Mouse (Mus musculus) lung, postnatal 4 days (tissue): ENCODE data around the gene Nmt2.

Source experiments
- DNase-seq, 2 experiments: peaks; one replicate each; pipeline ENCODE4 v3.0.0; 2021

Gene Nmt2

GRCm38 (mm10) chr2:3283602-3284472, at the start of gene Nmt2:
Gene Nmt2 (plus strand): TSS chr2:3284212.
- DNase-seq = peak; percentile 100

DNA sequence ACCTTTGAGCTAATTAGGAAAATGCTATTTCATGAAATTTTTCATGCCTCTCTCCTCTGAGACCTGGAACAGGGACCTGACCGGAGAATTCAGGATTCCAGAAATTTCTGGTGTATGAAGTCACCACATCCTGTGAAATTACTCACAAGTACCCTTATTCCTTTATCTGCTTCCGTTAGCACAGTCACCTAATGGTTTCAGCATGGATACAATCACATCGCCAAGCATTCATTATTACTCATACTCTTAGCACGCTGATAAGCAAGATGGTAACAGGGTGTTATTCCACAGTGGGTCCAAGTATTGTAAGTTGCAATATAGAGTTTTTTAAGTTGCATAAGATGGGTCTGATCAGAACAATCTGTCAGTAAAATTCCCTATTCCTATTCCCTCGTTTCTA, 44.8 kb upstream of the Nmt2 start:
- no peak for DNase-seq

GRCm38 (mm10) chr2:3244251-3244650, 39.8 kb upstream of the Nmt2 start:
- no peak for DNase-seq

DNA sequence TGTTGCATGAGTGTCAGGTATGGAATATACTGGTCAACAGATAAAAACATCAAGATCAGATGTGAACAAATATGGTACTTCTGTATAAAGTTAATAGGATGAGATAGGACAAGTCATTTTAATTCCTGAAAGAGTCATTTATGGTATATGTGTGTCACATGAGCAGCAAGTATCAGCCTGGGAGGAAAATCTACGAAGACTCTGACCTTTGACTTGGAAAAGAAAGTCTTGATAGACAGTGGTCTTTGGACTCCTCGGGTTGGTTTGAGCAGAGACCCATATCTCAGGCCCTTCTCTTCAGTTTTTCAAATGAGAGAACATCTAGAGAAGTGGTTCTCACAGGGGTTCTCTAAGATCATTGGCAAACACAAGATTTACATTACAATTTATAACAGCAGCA, 32.7 kb upstream of the Nmt2 start:
- DNase-seq = no peak

DNA sequence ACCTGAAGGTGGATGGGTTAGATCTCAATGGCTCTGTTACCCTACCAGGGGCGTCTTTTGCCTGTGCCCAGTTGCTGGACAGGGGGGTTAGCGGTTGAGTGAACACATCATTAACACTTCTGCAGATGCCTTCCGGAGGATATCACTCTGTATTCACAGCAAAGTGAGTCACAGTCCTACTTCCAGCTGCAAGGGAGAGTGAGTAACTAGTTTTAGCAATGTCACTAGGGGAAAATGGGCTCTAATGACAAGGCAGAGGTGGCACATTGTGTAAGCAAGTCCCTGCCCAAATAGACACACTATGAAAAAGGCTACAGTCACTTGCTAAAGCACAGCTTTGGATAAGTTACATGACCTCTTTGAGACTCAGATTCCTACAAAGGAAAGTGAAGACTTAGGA, 17.5 kb upstream of the Nmt2 start:
- no peak for DNase-seq

DNA sequence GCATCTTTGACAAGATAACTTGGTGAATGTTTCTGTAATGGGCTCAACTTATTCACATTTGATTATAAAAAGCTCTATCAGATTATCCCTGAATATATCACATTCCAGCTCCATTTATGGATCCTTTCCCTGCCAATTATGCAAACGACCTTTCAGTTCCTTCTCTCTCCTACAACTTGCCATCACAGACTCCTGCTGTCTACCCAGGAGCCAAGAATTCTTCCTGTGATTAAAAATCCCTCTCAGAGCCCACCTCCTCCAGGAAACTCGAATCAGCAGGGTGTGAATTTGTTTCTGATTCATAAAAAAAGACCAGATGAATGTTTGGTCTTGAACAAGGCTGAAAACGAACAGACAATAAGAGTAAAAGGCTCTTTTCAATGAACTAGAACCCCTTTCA, 16.1 kb upstream of the Nmt2 start:
- DNase-seq = no peak

GRCm38 (mm10) chr2:3273349-3273748, 10.7 kb upstream of the Nmt2 start:
- DNase-seq = no peak

DNA sequence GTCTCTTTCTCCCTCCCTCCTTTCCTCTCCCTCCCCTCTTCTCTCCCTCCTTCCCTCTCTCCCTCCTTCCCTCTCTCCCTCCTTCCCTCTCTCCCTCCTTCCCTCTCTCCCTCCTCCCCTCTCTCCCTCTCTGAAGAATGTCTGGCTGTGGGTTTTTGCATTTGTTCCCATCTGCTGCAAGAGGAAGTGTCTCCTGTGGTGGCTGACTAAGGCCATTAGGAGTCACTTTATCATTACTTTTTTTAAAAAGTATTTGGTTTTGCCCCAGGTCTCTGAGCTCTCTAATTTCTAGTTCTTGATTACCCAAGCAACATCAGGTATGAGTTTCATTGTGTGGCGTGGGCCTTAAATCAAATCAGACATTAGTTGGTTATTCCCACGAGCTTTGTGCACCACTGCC, 7.9 kb upstream of the Nmt2 start:
- no peak for DNase-seq

DNA sequence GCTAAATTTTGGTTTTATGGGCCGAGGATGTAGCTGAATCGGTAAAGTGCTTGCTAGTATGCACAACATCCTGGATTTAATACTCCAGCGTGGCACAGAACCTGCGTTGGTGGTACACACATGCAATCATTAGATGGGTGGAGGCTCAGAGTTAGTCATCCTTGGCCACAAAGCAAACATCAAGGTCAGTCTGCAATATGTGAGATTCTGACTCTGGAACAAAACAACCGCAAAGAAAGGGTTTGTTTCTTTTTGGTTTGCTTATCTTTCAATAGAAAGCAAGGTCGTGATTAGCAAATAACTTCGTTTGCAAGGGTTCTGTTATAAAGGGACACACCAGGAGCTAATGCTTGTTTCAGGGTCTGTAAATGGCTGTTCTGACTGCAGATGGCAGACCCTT, 6.5 kb upstream of the Nmt2 start:
- DNase-seq = no peak

DNA sequence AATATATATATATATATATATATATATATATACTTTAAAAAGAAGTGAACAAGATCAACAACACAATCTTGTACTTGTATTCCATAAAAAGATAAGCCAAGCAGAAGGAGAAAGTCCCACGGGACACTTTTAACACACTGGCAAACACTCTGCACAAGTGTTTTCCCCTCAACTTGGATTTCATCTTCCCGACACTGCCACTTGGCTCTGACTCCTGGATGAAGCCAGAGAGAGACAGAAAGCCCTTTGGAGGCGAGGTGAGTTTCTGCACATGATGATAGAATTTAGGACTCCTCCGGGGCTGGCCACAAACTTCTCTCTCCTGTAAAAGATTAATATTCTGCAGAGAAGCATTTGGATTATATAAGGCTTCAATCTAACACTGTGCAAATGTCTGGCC, 2.7 kb upstream of the Nmt2 start:
- no peak for DNase-seq

DNA sequence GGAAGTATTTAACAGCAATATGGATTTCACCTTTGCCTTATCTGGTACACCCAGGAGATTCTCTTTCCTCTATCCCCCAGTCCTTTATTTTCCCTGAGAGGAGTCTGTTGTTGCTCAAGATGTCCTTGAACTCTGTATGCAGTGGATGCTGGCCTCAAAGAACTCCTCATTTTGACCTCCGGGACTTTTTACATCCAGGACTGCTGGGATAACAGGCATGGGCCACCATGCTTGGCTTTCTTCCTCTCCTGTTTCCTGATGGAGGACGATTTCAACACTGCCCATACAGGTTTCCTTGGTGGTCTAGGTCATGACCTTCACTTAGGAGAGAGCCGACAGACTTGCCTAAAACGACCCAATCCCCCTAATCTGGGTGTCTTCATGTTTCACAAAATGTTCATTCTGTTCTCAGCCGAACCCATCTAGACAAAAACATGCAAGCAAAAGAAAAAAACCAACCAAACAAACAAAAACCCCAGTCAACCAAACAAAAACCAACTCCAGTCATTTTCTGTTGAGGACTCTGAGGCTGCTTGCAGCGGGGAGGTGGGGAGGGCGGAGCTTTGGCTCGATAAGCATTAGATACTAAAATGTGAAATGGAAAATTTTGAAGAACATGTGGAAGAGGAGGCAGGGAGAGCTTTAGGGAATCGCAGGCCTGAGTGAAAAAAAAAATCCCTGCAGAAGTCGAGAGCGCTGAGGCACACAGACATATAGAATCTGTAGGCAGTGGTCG, 978 bp upstream of the Nmt2 start:
- no peak for DNase-seq

DNA sequence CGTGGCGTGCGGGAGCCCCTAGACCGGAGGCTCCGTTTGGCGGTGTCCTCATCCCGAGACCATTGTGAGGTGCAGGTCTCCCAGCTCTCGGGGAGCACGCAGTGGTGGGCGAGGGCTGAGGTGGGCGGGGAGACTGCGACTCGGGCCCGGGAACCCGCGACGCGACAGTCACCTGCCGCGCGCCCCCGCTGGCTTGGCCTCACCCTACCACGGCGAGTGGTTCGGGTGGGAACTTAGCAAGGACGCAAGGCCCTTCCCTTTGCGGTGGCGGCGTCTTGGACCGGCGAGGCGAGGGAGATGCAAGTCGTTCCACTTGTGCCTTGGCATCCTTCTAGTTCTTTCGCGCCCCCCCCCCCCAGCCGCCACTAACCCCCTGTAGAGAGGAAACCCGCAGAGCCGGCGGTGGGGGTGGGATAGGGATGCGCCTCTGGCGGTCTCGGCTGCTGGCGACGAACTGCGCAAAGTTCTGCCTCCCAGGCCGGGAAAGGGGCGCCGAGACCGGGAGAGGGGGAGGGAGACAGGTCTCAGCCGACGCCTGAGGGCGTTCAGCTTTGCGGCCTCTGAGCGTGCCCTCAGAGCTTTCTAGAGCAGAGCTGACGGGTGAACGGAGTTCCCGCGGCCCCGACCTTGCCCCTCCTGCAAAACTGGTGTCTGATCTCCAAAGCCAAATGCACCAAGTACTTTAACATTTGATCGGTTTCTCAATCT, 615 bp downstream of the Nmt2 start:
- DNase-seq = peak; percentile 64

DNA sequence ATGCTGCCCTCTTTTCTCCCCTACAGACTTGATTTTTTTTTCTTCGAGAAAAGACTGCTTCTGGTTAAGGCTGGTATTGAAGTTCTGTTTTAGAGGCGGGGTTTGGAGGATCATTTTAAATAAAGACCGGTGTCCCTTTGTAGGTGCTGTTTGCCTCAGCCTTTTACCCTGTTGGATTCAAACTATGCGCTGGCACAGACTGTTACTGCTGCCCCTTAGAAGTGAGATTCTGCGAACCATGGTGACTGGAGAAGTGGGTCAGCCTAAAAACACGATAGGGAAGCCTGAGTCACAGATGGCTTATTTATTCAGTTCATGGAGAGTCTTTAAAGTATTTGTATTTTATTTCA, 1.1 kb downstream of the Nmt2 start:
- DNase-seq = no peak

DNA sequence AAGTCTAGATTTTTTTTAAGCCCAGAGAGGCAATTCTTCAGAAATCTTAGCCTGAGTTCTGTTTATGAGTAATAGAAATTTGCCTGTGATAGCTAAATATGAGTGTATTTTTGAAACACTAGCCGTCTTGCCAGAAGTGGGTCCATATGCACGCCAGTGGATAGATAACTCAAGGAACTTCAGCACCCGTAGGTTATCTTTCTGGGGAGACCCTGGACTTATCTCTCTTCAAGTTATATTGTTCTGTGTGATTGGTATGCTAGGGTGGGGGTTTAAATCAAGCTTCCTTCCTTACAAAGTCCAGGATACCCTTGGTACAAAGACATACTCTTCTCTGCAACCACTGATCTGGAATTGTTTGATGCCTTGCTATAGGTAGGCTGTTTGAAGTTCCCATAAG, 1.7 kb downstream of the Nmt2 start:
- DNase-seq = no peak

GRCm38 (mm10) chr2:3286243-3286642, 2.2 kb downstream of the Nmt2 start:
- DNase-seq = no peak

GRCm38 (mm10) chr2:3289581-3289980, 5.6 kb downstream of the Nmt2 start:
- DNase-seq = no peak

DNA sequence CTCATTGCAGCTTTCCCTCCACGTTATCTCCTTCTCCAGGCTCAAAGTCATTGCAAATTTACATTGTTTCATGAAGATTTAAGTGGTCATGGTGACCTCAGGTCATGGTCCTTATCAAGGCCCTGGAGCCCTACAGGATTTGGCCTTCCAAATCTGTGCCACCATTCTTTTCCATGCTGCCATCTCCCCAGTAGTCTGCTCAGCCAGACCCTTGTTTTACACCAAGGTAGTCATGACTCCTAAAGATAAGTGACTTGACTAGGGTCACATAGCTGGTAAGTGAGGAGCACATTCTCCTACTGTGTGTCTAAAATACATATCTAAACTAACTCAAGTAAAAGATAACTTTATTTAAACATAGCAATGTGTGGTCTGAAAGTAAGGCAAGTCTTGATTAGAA, 8.2 kb downstream of the Nmt2 start:
- no peak for DNase-seq

GRCm38 (mm10) chr2:3295826-3296225, 11.8 kb downstream of the Nmt2 start:
- DNase-seq = no peak

DNA sequence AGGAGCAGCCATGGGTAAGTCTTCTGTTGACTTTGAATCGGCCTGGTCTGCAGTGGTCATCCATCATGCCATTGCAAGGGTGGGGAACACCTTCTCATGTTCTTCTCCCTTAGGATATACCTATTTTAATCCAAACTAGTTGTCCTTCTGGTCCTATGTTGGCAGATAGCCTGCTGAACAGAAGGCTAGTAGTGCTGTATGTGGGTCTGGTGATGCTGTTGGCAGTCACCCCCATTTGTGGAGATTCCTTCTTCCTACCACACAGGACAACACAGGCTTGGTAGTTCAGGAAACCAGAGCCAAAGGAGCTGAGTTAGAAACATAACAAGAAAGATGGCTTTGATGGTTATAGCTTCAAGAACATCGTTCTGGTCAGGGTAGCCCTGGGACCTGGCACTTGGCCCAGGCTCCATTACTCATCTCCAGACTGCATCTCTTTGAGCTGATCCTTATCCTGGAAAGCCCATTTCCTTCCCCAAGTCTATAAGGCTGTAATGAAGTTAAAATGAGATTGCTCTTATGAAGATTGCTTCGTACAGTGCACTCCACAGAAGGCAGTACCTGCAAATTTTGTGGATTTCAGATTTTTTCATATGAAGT, 21.5 kb downstream of the Nmt2 start:
- peak in 1 of 2 experiments; percentile 6 for DNase-seq

- DNase-seq = no peak
Measured at GRCm38 (mm10) chr2:3323132-3323531, 39.1 kb downstream of the Nmt2 start.

- no peak for DNase-seq
Measured at GRCm38 (mm10) chr2:3324381-3325130, 40.5 kb downstream of the Nmt2 start.

DNA sequence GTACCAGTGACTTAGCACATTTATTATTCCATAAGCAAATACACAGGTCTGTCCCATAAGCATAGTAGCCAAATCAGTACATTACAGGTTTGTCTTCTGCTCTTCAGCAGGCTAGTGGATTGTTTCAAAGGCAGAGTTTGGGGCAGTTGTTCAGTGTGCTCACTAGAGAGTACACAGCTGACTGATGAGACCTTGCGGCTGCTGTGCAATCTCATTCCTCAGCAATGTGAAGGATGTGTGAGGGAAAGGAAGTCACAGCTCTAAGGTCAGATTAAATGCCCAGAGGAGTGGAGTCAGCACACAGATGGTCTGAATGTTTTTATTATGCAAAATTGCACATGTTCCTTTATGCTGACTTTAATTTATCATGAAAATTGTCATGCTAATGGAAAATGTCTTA, 42.5 kb downstream of the Nmt2 start:
- peak in 1 of 2 experiments; percentile 45 for DNase-seq

- DNase-seq = peak; percentile 50 to 76
Measured at GRCm38 (mm10) chr2:3327351-3327750, 43.3 kb downstream of the Nmt2 start.
